Mouse (Mus musculus) adipose tissue, adult 10 weeks (tissue): Measurements from ENCODE around the gene Serpinb8. TPM values are rescaled to one million over a fixed set of nuclear protein-coding genes. Genes with fewer than 3 reads are reported as not detected.

ENCODE experiments used
- polyA plus RNA-seq: library from polyadenylated mRNA; stranded (reverse); fragments of 350-450 nt; fragmentation: Illumina TruSeq; extraction: RNeasy Lipid Tissue Mini Kit (QIAGEN cat#74804); gene quantifications from one replicate; pipeline ENCODE4 v1.2.3, GENCODE M21; 2014; ENCODE audit warnings: low read depth, low replicate concordance

Serpinb8 gene
- 5.3 TPM for polyA plus RNA-seq

GRCm38 (mm10) chr1:107589691-107590470, at the start of gene Serpinb8:
Serpinb8 (plus strand) TSS chr1:107590006.

Other genes starting within 250 kb of the Serpinb8 start
- gene Serpinb11, start 228.8 kb upstream of the Serpinb8 start, polyA plus RNA-seq, result not detected
- not detected for gene Serpinb7, start 190.4 kb upstream of the Serpinb8 start, polyA plus RNA-seq
- 0.63 TPM for gene Serpinb2, start 78.6 kb upstream of the Serpinb8 start, polyA plus RNA-seq